ENCODE assay signal across 8 mouse cellular contexts in the genomic region with DNA sequence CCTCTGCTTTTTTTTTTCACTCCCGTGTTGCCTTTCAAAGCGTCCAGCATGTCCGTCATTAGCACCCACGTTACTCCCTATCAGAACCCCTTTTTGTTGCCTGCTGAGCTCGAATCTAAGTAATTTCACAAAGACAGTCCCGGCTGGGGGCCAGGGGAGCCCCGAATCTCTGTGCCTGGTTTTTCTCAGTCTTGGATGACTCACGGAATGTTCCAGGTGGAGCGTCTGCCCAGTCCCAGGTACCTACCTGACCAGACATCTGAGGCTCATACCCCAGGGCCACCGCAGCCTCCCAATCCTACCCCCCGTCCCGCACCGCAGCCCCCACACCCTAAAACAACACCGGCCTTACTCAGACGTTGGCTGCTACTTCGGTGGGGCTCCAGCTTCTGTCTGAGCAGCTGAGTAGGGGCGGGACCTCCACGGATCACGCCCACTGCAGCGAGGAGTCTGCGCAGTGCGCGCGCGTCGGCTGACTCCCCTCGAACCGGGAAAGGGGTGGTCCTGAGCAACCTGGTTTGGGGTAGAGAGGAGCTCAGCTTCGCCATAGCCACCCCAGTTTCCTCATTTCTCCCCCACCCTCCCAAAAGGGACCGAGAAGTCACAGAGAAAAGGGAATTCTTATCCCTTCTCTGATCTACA. TPM values are rescaled to one million over a fixed set of nuclear protein-coding genes. Genes with fewer than 3 reads are reported as not detected.
DNase-seq lines count a peak whose midpoint lies in the region; ATAC-seq and TF ChIP-seq lines count a peak whose summit lies in the region.

No protein-coding gene starts in this region.

- TF ChIP-seq POLR2A in MEL (IDR thresholded peaks at IDR 0.05; ENCODE audit: control insufficient read depth in 1 of 2, insufficient read depth in 1 of 2, low read depth in 1 of 2, low read length in 2 of 2, poor library complexity in 1 of 2) = peak; percentile 41 to 71; a peak in 3 of 4 replicates
- TF ChIP-seq POLR2A in lung, adult 2 months (IDR thresholded peaks at IDR 0.05; ENCODE audit: borderline replicate concordance, extremely low read depth, low read depth, low read length) = peak; percentile 44; the same call in 1 of the 2 replicates

- intact Hi-C loops in heart, postnatal 36 days (cut with DNase I) = no loop called here

- peaks cover 2 to 28% of the 10 kb centered on the region in 2 experiments for H3K4me1 ChIP-seq in MEL (ENCODE audit: control insufficient read depth in 1 of 2, insufficient read depth in 2 of 2, low read length in 2 of 2)
- H3K4me1 ChIP-seq in forebrain, embryonic 16.5 days (replicated peaks; ENCODE audit: control insufficient read depth, insufficient read depth, low read length) = peaks cover 14% of the 10 kb centered on the region
- no peaks in the 10 kb centered on the region for H3K4me1 ChIP-seq in lung, adult 2 months (ENCODE audit: control insufficient read depth, insufficient read depth, low read length)

- peak; percentile 96 for ATAC-seq in forebrain, embryonic 16.5 days
- peak; percentile 49 for ATAC-seq in neutrophil, adult 5-6 weeks (ENCODE audit: extremely low read depth, insufficient number of reproducible peaks, low FRiP score, poor library complexity, severe bottlenecking)

- no peak for TF ChIP-seq CTCF in MEL (IDR thresholded peaks at IDR 0.05 in 2 of 3, conservative IDR thresholded peaks at IDR 0.05 in 1 of 3; ENCODE audit: control insufficient read depth in 1 of 3, insufficient read depth in 1 of 3, low read depth in 2 of 3, low read length in 3 of 3, poor library complexity in 1 of 3, severe bottlenecking in 1 of 3)
- TF ChIP-seq CTCF in layer of hippocampus, adult 2 months (conservative IDR thresholded peaks at IDR 0.05) = no peak
- TF ChIP-seq CTCF in lung, adult 2 months (IDR thresholded peaks at IDR 0.05; ENCODE audit: insufficient read depth, low read length) = no peak

- peak overlapping the region; percentile 65 to 91 for H3K4me3 ChIP-seq in MEL (ENCODE audit: control insufficient read depth in 1 of 2, insufficient read depth in 1 of 2, low read depth in 2 of 2, low read length in 2 of 2)
- peak overlapping the region; percentile 56 for H3K4me3 ChIP-seq in forebrain, embryonic 16.5 days (replicated peaks; ENCODE audit: low read length)
- peak overlapping the region; percentile 88 for H3K4me3 ChIP-seq in layer of hippocampus, adult 2 months
- peak overlapping the region; percentile 69 for H3K4me3 ChIP-seq in lung, adult 2 months (replicated peaks; ENCODE audit: extremely low read depth, low read depth, low read length)

- no peaks in the 10 kb centered on the region for H3K9me3 ChIP-seq in MEL (replicated peaks; ENCODE audit: insufficient read depth, low read length)
- H3K9me3 ChIP-seq in forebrain, embryonic 16.5 days (ENCODE audit: control insufficient read depth, low read length) = no peaks in the 10 kb centered on the region

- peak overlapping the region; percentile 24; the same call in 1 of the 2 replicates for H3K27ac ChIP-seq in MEL (ENCODE audit: control insufficient read depth, low read depth, low read length)
- no peak overlapping the region for H3K27ac ChIP-seq in forebrain, embryonic 16.5 days (ENCODE audit: low read length)
- peak overlapping the region; percentile 97 for H3K27ac ChIP-seq in layer of hippocampus, adult 2 months

- H3K36me3 ChIP-seq in MEL (ENCODE audit: control insufficient read depth in 1 of 2, insufficient read depth in 2 of 2, low read length in 2 of 2) = peaks cover 0 to 9% of the 10 kb centered on the region in 2 experiments; a peak in 2 of 4 replicates
- peaks cover 5% of the 10 kb centered on the region for H3K36me3 ChIP-seq in forebrain, embryonic 16.5 days (ENCODE audit: control insufficient read depth, insufficient read depth)

- WGBS in forebrain, embryonic 16.5 days = 3% methylated on average over 30 of the region's 30 CpGs
- WGBS in lung, adult 2 months = 1% methylated on average over 30 of the region's 30 CpGs

- no peak for TF ChIP-seq EP300 in MEL (IDR thresholded peaks at IDR 0.05; ENCODE audit: low read depth in 1 of 2, low read length in 2 of 2)

- no peak for TF ChIP-seq RAD21 in MEL (IDR thresholded peaks at IDR 0.05; ENCODE audit: low read depth, low read length)

- peak overlapping the region; percentile 74 for H3K4me2 ChIP-seq in forebrain, embryonic 16.5 days (ENCODE audit: low read length)

- DNase-seq in MEL (ENCODE audit: low read depth, low spot score) = peak; percentile 93
- DNase-seq in cerebellum, adult 18-20 months = peak; percentile 87 to 89
- DNase-seq in heart, postnatal 36 days = peak; percentile 77 to 80
- peak; percentile 90 to 95 for DNase-seq in layer of hippocampus, adult 2 months (ENCODE audit: low spot score in 2 of 2)
- DNase-seq in lung, adult 2 months = peak; percentile 83
- DNase-seq in thymus, adult 18-20 months = peak; percentile 93 to 94

- H3K9ac ChIP-seq in MEL (ENCODE audit: control insufficient read depth, low read depth, low read length, poor library complexity, severe bottlenecking) = peak overlapping the region; percentile 69
- H3K9ac ChIP-seq in forebrain, embryonic 16.5 days (replicated peaks; ENCODE audit: low read depth, low read length) = peak overlapping the region; percentile 60

- H3K79me2 ChIP-seq in MEL (ENCODE audit: control insufficient read depth, insufficient read depth, low read length, poor library complexity) = no peaks in the 10 kb centered on the region; the same call in 1 of the 2 replicates

- no peaks in the 10 kb centered on the region for H3K27me3 ChIP-seq in MEL (ENCODE audit: control insufficient read depth in 1 of 2, insufficient read depth in 2 of 2, low read length in 2 of 2)
- H3K27me3 ChIP-seq in forebrain, embryonic 16.5 days (replicated peaks; ENCODE audit: control insufficient read depth, insufficient read depth, low read length) = no peaks in the 10 kb centered on the region

TF ChIP-seq in MEL, 35 proteins besides CTCF, POLR2A, EP300 and RAD21 (continues in another document):
- TF ChIP-seq ZC3H11A (IDR thresholded peaks at IDR 0.05; ENCODE audit: low read depth, low read length) = no peak
- peak; percentile 24; the same call in 1 of the 2 replicates for TF ChIP-seq POLR2AphosphoS2 (IDR thresholded peaks at IDR 0.05; ENCODE audit: low read length)
- TF ChIP-seq ETS1 (IDR thresholded peaks at IDR 0.05; ENCODE audit: low read depth, low read length) = no peak
- TF ChIP-seq UBTF (IDR thresholded peaks at IDR 0.05; ENCODE audit: borderline replicate concordance, insufficient read depth, low read depth, low read length) = no peak
- no peak for TF ChIP-seq MAZ (IDR thresholded peaks at IDR 0.05; ENCODE audit: low read depth, low read length)
- TF ChIP-seq TBP (IDR thresholded peaks at IDR 0.05; ENCODE audit: low read depth, low read length) = no peak
- no peak for TF ChIP-seq USF2 (IDR thresholded peaks at IDR 0.05; ENCODE audit: borderline replicate concordance in 1 of 2, insufficient read depth in 1 of 2, low read depth in 1 of 2, low read length in 2 of 2)
- no peak for TF ChIP-seq BHLHE40 (IDR thresholded peaks at IDR 0.05; ENCODE audit: borderline replicate concordance, low read depth, low read length)
- no peak for TF ChIP-seq CHD1 (IDR thresholded peaks at IDR 0.05; ENCODE audit: low read depth, low read length)

RNA-seq across cellular contexts. Expression of gene Pld3, which starts 10.5 kb away (rescaled TPM):
- total RNA-seq in MEL (2012; rRNA removed) = 8.0 and 11.1 TPM in 2 replicates
- polyA plus RNA-seq in MEL (2012; ENCODE audit: insufficient read depth in 1 of 2, insufficient read length in 2 of 2, low read depth in 1 of 2, low replicate concordance in 2 of 2, missing spikeins in 1 of 2) = 10 to 100 TPM in 1 of 2 experiments, not detected in 1; 22.8 TPM
- polyA plus RNA-seq in forebrain, embryonic 16.5 days (2015; fragmentation: Nextera tagmentation; extraction: Ambion mirVana) = 109 and 139 TPM in 2 replicates
- 10 to 100 TPM; 26.0 to 29.0 TPM for total RNA-seq in heart, postnatal 36 days (2021)
- total RNA-seq in layer of hippocampus, adult 2 months (2021) = 100 to 1,000 TPM; 573 to 583 TPM
- 180 and 201 TPM in 2 replicates for polyA plus RNA-seq in lung, adult 2 months (2012; rRNA removed)
- 20.7 and 24.3 TPM in 2 replicates for total RNA-seq in neutrophil, adult 5-6 weeks (2017)

RNA-seq across cellular contexts. Expression of gene 2310022A10Rik, which starts 10.5 kb away (rescaled TPM):
- 5.9 and 6.6 TPM in 2 replicates for total RNA-seq in MEL (2012; rRNA removed)
- 10 to 100 TPM in 1 of 2 experiments, not detected in 1; 33.2 TPM for polyA plus RNA-seq in MEL (2012; ENCODE audit: insufficient read depth in 1 of 2, insufficient read length in 2 of 2, low read depth in 1 of 2, low replicate concordance in 2 of 2, missing spikeins in 1 of 2)
- 39.1 and 40.2 TPM in 2 replicates for polyA plus RNA-seq in forebrain, embryonic 16.5 days (2015; fragmentation: Nextera tagmentation; extraction: Ambion mirVana)
- total RNA-seq in heart, postnatal 36 days (2021) = 10 to 100 TPM; 67.6 to 69.0 TPM
- 10 to 100 TPM; 25.5 to 25.6 TPM for total RNA-seq in layer of hippocampus, adult 2 months (2021)
- polyA plus RNA-seq in lung, adult 2 months (2012; rRNA removed) = 22.4 and 28.5 TPM in 2 replicates
- 7.0 and 8.7 TPM in 2 replicates for total RNA-seq in neutrophil, adult 5-6 weeks (2017)

RNA-seq across cellular contexts. Expression of gene Hipk4, which starts 19.4 kb away (rescaled TPM):
- not detected in 2 replicates for total RNA-seq in MEL (2012; rRNA removed)
- polyA plus RNA-seq in MEL (2012; ENCODE audit: insufficient read depth in 1 of 2, insufficient read length in 2 of 2, low read depth in 1 of 2, low replicate concordance in 2 of 2, missing spikeins in 1 of 2) = under 1 TPM in 1 of 2 experiments, not detected in 1; 0.26 TPM
- polyA plus RNA-seq in forebrain, embryonic 16.5 days (2015; fragmentation: Nextera tagmentation; extraction: Ambion mirVana) = 0.24 and 0.67 TPM in 2 replicates
- total RNA-seq in heart, postnatal 36 days (2021) = under 1 TPM; 0.14 to 0.17 TPM
- total RNA-seq in layer of hippocampus, adult 2 months (2021) = under 1 TPM in 1 of 2 experiments, not detected in 1; 0.15 TPM
- polyA plus RNA-seq in lung, adult 2 months (2012; rRNA removed) = 1.3 and 1.8 TPM in 2 replicates
- total RNA-seq in neutrophil, adult 5-6 weeks (2017) = not detected in 2 replicates

RNA-seq across cellular contexts. Expression of gene Prx, which starts 43.4 kb away (rescaled TPM):
- 0.39 TPM in 2 replicates for total RNA-seq in MEL (2012; rRNA removed)
- polyA plus RNA-seq in MEL (2012; ENCODE audit: insufficient read depth in 1 of 2, insufficient read length in 2 of 2, low read depth in 1 of 2, low replicate concordance in 2 of 2, missing spikeins in 1 of 2) = 1 to 10 TPM in 1 of 2 experiments, not detected in 1; 1.4 TPM
- polyA plus RNA-seq in forebrain, embryonic 16.5 days (2015; fragmentation: Nextera tagmentation; extraction: Ambion mirVana) = 1.1 and 1.3 TPM in 2 replicates
- total RNA-seq in heart, postnatal 36 days (2021) = under 1 TPM; 0.95 to 0.97 TPM
- total RNA-seq in layer of hippocampus, adult 2 months (2021) = under 1 TPM; 0.38 to 0.39 TPM
- polyA plus RNA-seq in lung, adult 2 months (2012; rRNA removed) = 62.0 and 67.4 TPM in 2 replicates
- 0.35 and 0.61 TPM in 2 replicates for total RNA-seq in neutrophil, adult 5-6 weeks (2017)

RNA-seq across cellular contexts. Expression of gene Akt2, which starts 48.8 kb away (rescaled TPM):
- total RNA-seq in MEL (2012; rRNA removed) = 69.0 and 73.5 TPM in 2 replicates
- polyA plus RNA-seq in MEL (2012; ENCODE audit: insufficient read depth in 1 of 2, insufficient read length in 2 of 2, low read depth in 1 of 2, low replicate concordance in 2 of 2, missing spikeins in 1 of 2) = 100 to 1,000 TPM in 1 of 2 experiments, not detected in 1; 127 TPM
- 83.7 and 99.3 TPM in 2 replicates for polyA plus RNA-seq in forebrain, embryonic 16.5 days (2015; fragmentation: Nextera tagmentation; extraction: Ambion mirVana)
- total RNA-seq in heart, postnatal 36 days (2021) = 100 to 1,000 TPM; 172 to 194 TPM
- total RNA-seq in layer of hippocampus, adult 2 months (2021) = 10 to 100 TPM; 87.0 to 99.1 TPM
- 81.4 and 101 TPM in 2 replicates for polyA plus RNA-seq in lung, adult 2 months (2012; rRNA removed)
- total RNA-seq in neutrophil, adult 5-6 weeks (2017) = 175 and 194 TPM in 2 replicates

Comparison
In these comparisons a context has a peak if more than half of its experiments do, and no peak if none do; other contexts are left out.
1. RNA of gene Pld3, which starts 10.5 kb away (total RNA-seq): 573 to 583 TPM in layer of hippocampus, adult 2 months; 26.0 to 29.0 TPM in heart, postnatal 36 days, 20.7 to 24.3 TPM in neutrophil, adult 5-6 weeks and 8.0 to 11.1 TPM in MEL; every median in the first group is over 10 times any median in the second.
2. Peak in every context shown above with its lines, with median percentiles within 50 percentile points of each other: DNase-seq and H3K4me3 ChIP-seq.